Mouse (Mus musculus) spleen, adult 2 months (tissue): ENCODE measurements around the gene Lst1.

Experiments
- CTCF ChIP-seq: fragments of 200-500 bp; IDR thresholded peaks from 2 replicates; pipeline ENCODE4 v1.5.1; 2011; ENCODE audit warnings: mild to moderate bottlenecking, inconsistent platforms; ENCODE audit not compliant: insufficient read depth, insufficient read length, insufficient replicate concordance; ENCODE audit errors: extremely low read depth
- POLR2A ChIP-seq: fragments of 200-500 bp; IDR thresholded peaks from 2 replicates; pipeline ENCODE4 v1.6.1; 2011; ENCODE audit warnings: low read depth, low read length, inconsistent platforms

GRCm38 (mm10) chr17:35219601-35220041 is 31.4 kb upstream of the Lst1 start:
- TF ChIP-seq CTCF (no peak), POLR2A (no peak)
